Mouse (Mus musculus) leukemia stem cell, adult 10-12 weeks (primary cell): Measurements from ENCODE around the gene Kdelc1. TPM values are rescaled to one million over a fixed set of nuclear protein-coding genes. Genes with fewer than 3 reads are reported as not detected.

Source experiments
- polyA plus RNA-seq: library from polyadenylated mRNA; stranded (reverse); fragments of >175 nt; gene quantifications from 2 replicates; pipeline ENCODE4 v1.2.3, GENCODE M21; 2012; ENCODE audit warnings: low replicate concordance

The Kdelc1 gene
- polyA plus RNA-seq = 1.5 and 8.2 TPM in 2 replicates

GRCm38 (mm10) chr1:44118239-44119054, at the start of gene Kdelc1, which contains the start of gene Bivm:
Gene Kdelc1, minus strand, starts transcription at chr1:44118808.
Gene Bivm, plus strand, starts transcription at chr1:44118957.

GRCm38 (mm10) chr1:44147563-44148381, 29.2 kb upstream of the Kdelc1 start, which contains the start of gene Ercc5:
Gene Ercc5, plus strand, starts transcription at chr1:44147744.

GRCm38 (mm10) chr1:44102259-44102717, 16.3 kb downstream of the Kdelc1 start, which contains the start of gene Tex30:
Gene Tex30, minus strand, starts transcription at chr1:44102441.

GRCm38 (mm10) chr1:44061836-44062235, 56.8 kb downstream of the Kdelc1 start, which contains the start of gene Gm8251:
Gene Gm8251, minus strand, starts transcription at chr1:44061936.

Other genes starting within 250 kb of the Kdelc1 start
- 3.5 and 14.1 TPM in 2 replicates for gene Tpp2, start 185.2 kb downstream of the Kdelc1 start, polyA plus RNA-seq
- 0.07 TPM in 1 of 2 replicates, not detected in the other for gene Mettl21c, start 98.8 kb downstream of the Kdelc1 start, polyA plus RNA-seq
- 0.03 and 0.18 TPM in 2 replicates for gene Gm8251, start 56.9 kb downstream of the Kdelc1 start, polyA plus RNA-seq
- 6.8 and 7.7 TPM in 2 replicates for gene Tex30, start 16.4 kb downstream of the Kdelc1 start, polyA plus RNA-seq
- gene Bivm, start 149 bp upstream of the Kdelc1 start, polyA plus RNA-seq = 0.53 and 4.7 TPM in 2 replicates
- gene Ercc5, start 28.9 kb upstream of the Kdelc1 start, polyA plus RNA-seq = 4.0 TPM in 2 replicates
- gene Mettl21e, start 100.2 kb upstream of the Kdelc1 start, polyA plus RNA-seq = 0.06 TPM in 1 of 2 replicates, not detected in the other